Mouse (Mus musculus) midbrain, embryonic 10.5 days (tissue): ENCODE measurements around the gene Stra6. TPM values are rescaled to one million over a fixed set of nuclear protein-coding genes. Genes with fewer than 3 reads are reported as not detected.
A peak's percentile ranks its signal among the peaks of the same experiment; 100 is the strongest.

ENCODE experiments used
- DNase-seq: peaks from one replicate; pipeline ENCODE4 v3.0.0-alpha.2; 2017; ENCODE audit warnings: low spot score
- H3K27ac ChIP-seq: fragments of 300-500 bp; sonication (generic); replicated peaks from 2 replicates; pipeline ENCODE4 v1.5.1; 2016; ENCODE audit warnings: mild to moderate bottlenecking
- H3K27me3 ChIP-seq: fragments of 300-500 bp; sonication (generic); 2 replicates; pipeline ENCODE4 v1.6.1; 2016; ENCODE audit warnings: low read depth, mild to moderate bottlenecking; ENCODE audit not compliant: poor library complexity, severe bottlenecking
- H3K36me3 ChIP-seq: fragments of 300-500 bp; sonication (generic); 2 replicates; pipeline ENCODE4 v1.6.1; 2016; ENCODE audit warnings: mild to moderate bottlenecking, moderate library complexity
- H3K4me1 ChIP-seq: fragments of 300-500 bp; sonication (generic); 2 replicates; pipeline ENCODE4 v1.6.1; 2016
- H3K4me3 ChIP-seq: fragments of 300-500 bp; sonication (generic); 2 replicates; pipeline ENCODE4 v1.5.1; 2016; ENCODE audit warnings: mild to moderate bottlenecking, moderate library complexity
- H3K9me3 ChIP-seq: fragments of 300-500 bp; sonication (generic); replicated peaks from 2 replicates; pipeline ENCODE4 v1.6.1; 2016; ENCODE audit warnings: mild to moderate bottlenecking
- WGBS: fragments of 180-500 bp; shearing (Covaris S2); methylation state at CpG from one replicate; pipeline ENCODE4 v1.1.7; 2016; 5-methylcytosine and 5-hydroxymethylcytosine counted together
- polyA plus RNA-seq: library from polyadenylated mRNA; unstranded; fragments of >200 nt; fragmentation: Nextera tagmentation; extraction: Ambion mirVana; gene quantifications from 2 replicates; pipeline ENCODE4 v1.2.1, GENCODE M21; 2016

Stra6 gene
- polyA plus RNA-seq, 1 experiment from 2014 or later = 15.2 TPM

DNA sequence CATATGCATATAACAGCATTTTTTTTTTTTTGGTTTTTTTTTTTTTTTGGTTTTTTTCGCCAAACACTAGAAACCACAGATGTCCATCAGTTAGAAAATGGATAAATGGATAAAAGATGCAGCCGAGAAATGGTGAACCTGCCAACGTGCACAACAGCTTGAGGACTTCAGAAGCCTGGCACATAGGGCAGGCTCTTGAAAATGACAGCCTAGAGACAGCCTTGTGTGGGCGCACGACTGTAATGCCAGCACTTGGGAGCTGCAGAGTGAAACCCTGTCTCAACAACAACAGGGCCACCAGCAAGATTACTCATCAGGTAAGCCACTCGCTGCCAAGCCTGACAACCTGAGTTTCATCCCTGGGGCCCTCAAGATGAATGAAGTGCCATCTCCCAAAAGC is 105.8 kb downstream of the Stra6 start:
- DNase-seq = no peak
- Histone ChIP-seq H3K36me3 (no peaks in the 10 kb centered on the region), H3K4me1 (peaks cover 11% of the 10 kb centered on the region), H3K4me3 (no peak overlapping the region), H3K27me3 (no peaks in the 10 kb centered on the region), H3K27ac (no peak overlapping the region), H3K9me3 (no peaks in the 10 kb centered on the region)
- WGBS = 89% methylated on average over 6 of the region's 6 CpGs

DNA sequence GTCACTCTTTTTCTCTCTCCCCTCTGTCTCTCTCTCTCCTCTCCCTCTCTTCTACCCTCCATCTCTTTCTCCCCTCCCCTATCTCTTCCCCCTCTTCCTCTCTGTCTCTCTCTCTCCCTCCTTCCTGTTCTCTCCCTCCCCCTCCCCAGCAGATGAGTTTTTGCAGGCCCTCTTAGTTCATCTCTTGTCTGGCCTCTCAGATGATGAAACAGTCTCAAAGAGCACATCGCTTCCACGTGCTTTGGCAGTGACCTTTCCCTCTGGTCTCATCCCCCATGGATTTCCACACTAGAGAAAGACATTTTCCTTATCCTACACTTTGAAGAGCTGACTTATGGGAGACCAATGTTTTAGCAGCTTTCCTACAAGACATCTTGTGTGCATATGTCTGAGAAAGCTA is 109.3 kb downstream of the Stra6 start:
- Histone ChIP-seq H3K9me3 (no peaks in the 10 kb centered on the region), H3K27me3 (no peaks in the 10 kb centered on the region), H3K27ac (no peak overlapping the region), H3K36me3 (no peaks in the 10 kb centered on the region), H3K4me3 (no peak overlapping the region), H3K4me1 (peaks cover 29% of the 10 kb centered on the region)
- 83% methylated on average over 2 of the region's 2 CpGs for WGBS
- DNase-seq = no peak

GRCm38 (mm10) chr9:58174818-58175251 is 111.2 kb downstream of the Stra6 start:
- peak; percentile 14 for DNase-seq
- Histone ChIP-seq H3K36me3 (no peaks in the 10 kb centered on the region), H3K4me3 (no peak overlapping the region), H3K9me3 (no peaks in the 10 kb centered on the region), H3K4me1 (peaks cover 19% of the 10 kb centered on the region), H3K27me3 (no peaks in the 10 kb centered on the region), H3K27ac (peak overlapping the region; percentile 65)
- 38% methylated on average over 5 of the region's 5 CpGs for WGBS

- Histone ChIP-seq H3K36me3 (no peaks in the 10 kb centered on the region), H3K27me3 (no peaks in the 10 kb centered on the region), H3K27ac (no peak overlapping the region), H3K4me1 (peaks cover 19% of the 10 kb centered on the region), H3K9me3 (no peaks in the 10 kb centered on the region), H3K4me3 (no peak overlapping the region)
- DNase-seq = peak; percentile 16
- WGBS = 37% methylated on average over 5 of the region's 5 CpGs
Observed at GRCm38 (mm10) chr9:58175745-58176487, 112.3 kb downstream of the Stra6 start.

GRCm38 (mm10) chr9:58177165-58177564 is 113.6 kb downstream of the Stra6 start:
- peak; percentile 3 for DNase-seq
- H3K36me3 ChIP-seq = no peaks in the 10 kb centered on the region
- H3K4me1 ChIP-seq = peaks cover 19% of the 10 kb centered on the region
- no peak overlapping the region for H3K4me3 ChIP-seq
- WGBS = 72% methylated on average over 4 of the region's 4 CpGs
- no peaks in the 10 kb centered on the region for H3K27me3 ChIP-seq
- no peaks in the 10 kb centered on the region for H3K9me3 ChIP-seq
- no peak overlapping the region for H3K27ac ChIP-seq

- DNase-seq = peak; percentile 8
- Histone ChIP-seq H3K9me3 (no peaks in the 10 kb centered on the region), H3K4me1 (peaks cover 20% of the 10 kb centered on the region), H3K4me3 (no peak overlapping the region), H3K36me3 (no peaks in the 10 kb centered on the region), H3K27ac (no peak overlapping the region), H3K27me3 (no peaks in the 10 kb centered on the region)
- 87% methylated on average over 2 of the region's 2 CpGs for WGBS
Observed at GRCm38 (mm10) chr9:58179390-58179789, 115.8 kb downstream of the Stra6 start.

DNA sequence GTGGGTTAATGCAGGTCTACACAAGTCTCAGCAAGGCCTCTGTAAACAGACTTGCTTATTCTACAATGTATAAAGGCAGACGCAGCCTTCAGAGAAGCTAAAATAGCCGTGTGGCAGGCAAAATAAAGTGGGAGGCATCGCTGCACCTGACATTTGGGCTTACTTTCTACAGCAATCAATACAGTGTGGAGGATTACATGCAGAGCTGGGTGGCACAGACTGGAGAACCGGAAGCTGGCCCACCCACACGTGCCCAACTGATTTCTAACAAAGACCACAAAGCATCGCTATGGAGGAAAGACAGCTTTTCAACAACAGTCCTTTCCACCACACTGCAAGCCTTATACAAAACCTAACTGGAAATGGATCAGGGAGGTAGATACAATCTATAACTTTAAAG is 120.9 kb downstream of the Stra6 start:
- H3K27ac ChIP-seq = no peak overlapping the region
- no peaks in the 10 kb centered on the region for H3K36me3 ChIP-seq
- H3K9me3 ChIP-seq = no peaks in the 10 kb centered on the region
- no peak for DNase-seq
- peaks cover 6% of the 10 kb centered on the region; the same call in 1 of the 2 replicates for H3K4me1 ChIP-seq
- 80% methylated on average over 6 of the region's 6 CpGs for WGBS
- no peak overlapping the region for H3K4me3 ChIP-seq
- H3K27me3 ChIP-seq = 0 out of 2 replicates have a peak, but pooled peaks cover 4% of the 10 kb centered on the region

DNA sequence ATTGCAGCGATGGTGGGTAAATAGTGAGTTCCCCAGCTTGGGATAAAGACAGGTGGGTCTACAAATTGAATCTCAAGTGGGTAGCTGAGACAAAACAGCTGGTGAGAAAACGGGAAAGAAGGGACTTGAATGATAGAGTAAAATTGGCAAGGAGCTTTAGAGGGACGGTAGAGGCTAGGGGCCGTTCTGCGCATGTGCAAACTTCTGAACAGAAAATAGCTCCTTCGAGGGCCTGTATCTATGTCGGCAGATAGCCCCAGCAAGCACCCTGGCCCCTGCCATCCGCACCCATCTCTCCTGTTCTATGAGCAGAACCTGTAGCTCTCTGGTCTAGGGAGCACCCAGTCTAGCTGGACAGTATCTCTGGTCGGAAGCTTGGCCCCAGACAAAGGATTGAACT is 130.6 kb downstream of the Stra6 start:
- Histone ChIP-seq H3K27me3 (peaks cover 70% of the 10 kb centered on the region), H3K9me3 (no peaks in the 10 kb centered on the region), H3K27ac (no peak overlapping the region), H3K36me3 (no peaks in the 10 kb centered on the region), H3K4me3 (no peak overlapping the region), H3K4me1 (peaks cover 44% of the 10 kb centered on the region)
- no peak for DNase-seq
- WGBS = 64% methylated on average over 9 of the region's 9 CpGs

GRCm38 (mm10) chr9:58195671-58196070 is 132.1 kb downstream of the Stra6 start:
- peaks cover 79% of the 10 kb centered on the region for H3K27me3 ChIP-seq
- no peak for DNase-seq
- H3K27ac ChIP-seq = peak overlapping the region; percentile 61; the same call in 1 of the 2 replicates
- H3K4me1 ChIP-seq = peaks cover 53% of the 10 kb centered on the region
- no peaks in the 10 kb centered on the region for H3K36me3 ChIP-seq
- H3K9me3 ChIP-seq = no peaks in the 10 kb centered on the region
- H3K4me3 ChIP-seq = peak overlapping the region; percentile 53
- WGBS = 4% methylated on average over 1 of the region's 1 CpGs

DNA sequence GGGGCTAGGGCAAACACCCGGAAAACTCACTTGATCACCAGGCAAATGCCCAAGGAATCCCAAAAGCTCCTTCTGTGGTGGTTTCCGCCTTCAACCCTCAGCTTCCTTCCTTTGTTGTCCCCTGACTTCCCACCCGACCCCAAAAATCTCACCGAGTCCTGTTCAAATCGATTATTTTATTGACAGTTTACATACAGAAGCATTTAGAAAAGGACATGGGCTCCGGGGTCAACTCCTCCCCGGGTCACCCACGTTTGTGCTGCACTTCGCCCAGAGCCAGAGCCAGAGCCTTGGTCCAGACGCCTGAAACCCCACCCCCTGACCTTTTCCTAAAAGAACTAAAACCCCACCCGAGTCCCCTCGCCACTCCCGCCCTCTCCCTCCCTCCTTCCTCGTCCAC is 132.6 kb downstream of the Stra6 start:
- Histone ChIP-seq H3K9me3 (no peaks in the 10 kb centered on the region), H3K36me3 (no peaks in the 10 kb centered on the region), H3K27me3 (peaks cover 83% of the 10 kb centered on the region), H3K27ac (peak overlapping the region; percentile 61), H3K4me3 (peak overlapping the region; percentile 53), H3K4me1 (peaks cover 56% of the 10 kb centered on the region)
- peak; percentile 29 for DNase-seq
- WGBS = under 1% methylated on average over 14 of the region's 14 CpGs

DNA sequence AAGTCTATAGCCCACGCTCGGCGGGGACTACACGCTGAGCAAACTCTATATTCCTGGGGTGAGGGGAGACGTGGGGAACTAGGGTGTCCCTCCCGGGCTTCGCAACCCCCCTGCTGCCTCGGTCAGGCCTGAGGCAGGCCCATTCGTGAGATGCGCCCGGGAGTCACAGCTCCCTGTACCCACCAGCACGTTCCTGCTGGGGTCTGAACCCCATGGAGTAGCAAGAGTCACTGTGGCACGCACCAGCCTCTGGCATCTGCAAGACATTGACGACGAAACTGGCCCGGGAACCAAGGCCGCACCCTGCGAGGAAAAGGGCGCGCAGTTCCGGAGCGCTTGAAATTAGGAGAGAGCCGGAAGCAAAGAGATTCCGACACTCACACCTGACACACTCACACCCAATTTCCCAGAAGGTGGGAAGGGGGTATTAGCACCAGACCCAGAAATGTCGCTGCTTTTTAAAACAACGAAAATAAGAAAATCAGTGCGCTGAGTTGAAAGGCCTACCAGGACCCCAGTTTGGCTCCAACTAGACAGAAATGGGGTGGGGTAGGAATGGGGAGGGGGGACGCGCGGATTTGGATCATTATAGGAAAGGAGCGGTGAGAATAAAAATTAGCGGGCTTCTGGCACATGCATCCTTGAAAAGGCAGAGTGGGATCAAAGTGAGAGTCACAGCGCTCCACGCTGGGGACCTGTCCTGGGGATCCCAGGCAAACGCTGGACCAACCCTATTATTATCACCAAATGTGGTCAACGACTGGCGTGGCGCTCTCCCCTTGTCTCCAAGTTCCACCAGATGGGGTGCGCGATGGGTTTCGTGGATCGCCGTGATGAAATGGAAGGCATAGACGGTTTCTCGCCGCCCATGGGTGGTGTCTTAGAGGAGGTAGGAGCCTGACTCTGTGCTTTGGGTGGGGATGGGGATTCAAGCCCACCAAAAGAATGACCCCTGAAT is 133.3 kb downstream of the Stra6 start:
- H3K27me3 ChIP-seq = peaks cover 90% of the 10 kb centered on the region
- DNase-seq = peak; percentile 23
- 1% methylated on average over 46 of the region's 46 CpGs for WGBS
- H3K27ac ChIP-seq = peak overlapping the region; percentile 61
- H3K9me3 ChIP-seq = no peaks in the 10 kb centered on the region
- peaks cover 63% of the 10 kb centered on the region for H3K4me1 ChIP-seq
- no peaks in the 10 kb centered on the region for H3K36me3 ChIP-seq
- H3K4me3 ChIP-seq = peak overlapping the region; percentile 53

DNA sequence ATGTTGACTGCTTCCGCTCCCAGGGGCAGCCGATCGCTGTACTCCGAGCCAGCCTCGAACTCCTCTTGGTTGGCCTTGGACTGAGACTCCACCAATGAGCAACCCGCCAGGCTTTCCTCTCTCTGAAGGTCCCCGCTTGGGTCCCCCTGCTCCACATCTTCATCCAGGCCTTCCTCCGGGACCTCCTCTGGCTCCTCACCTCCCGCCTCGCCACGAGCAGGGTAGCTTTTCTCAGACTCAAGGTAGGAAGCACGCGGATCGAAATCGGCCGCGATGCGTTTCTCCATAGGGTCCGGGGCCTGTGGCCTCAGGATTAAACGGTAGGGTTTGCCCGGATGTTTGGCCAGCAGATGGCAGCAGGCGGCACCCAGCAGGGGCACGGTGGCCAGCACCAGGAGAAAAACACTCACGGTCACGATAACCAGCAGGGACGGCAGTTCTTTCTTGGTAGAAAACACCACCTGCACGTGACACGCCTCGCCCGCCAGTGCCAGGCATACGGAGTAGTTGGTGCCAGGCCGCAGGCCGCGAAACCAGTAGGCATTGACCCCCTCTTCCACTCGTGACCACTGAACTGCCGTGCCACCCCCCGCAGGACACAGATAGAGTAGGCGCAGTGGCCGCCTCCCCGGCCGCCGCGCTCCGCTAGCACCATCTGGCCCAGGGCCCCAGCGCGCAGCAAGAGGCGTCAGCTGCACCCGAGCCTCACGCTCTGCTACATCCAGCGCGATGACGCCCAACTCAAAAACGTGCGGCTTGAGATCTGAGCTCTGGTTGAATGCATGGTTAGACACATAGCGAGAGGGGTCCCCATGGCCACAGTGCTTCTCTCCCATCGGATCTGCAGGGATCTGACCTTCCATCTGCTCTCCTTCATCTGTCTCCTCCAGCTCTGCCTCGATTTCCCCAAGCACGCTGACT is 134.5 kb downstream of the Stra6 start:
- Histone ChIP-seq H3K4me3 (peak overlapping the region; percentile 53), H3K27ac (peak overlapping the region; percentile 50), H3K9me3 (no peaks in the 10 kb centered on the region), H3K27me3 (peaks cover 100% of the 10 kb centered on the region), H3K4me1 (peaks cover 75% of the 10 kb centered on the region), H3K36me3 (no peaks in the 10 kb centered on the region)
- under 1% methylated on average over 58 of the region's 58 CpGs for whole genome bisulfite sequencing
- DNase-seq = peak; percentile 65
